Mouse (Mus musculus): ENCODE results near the gene Gm28048.

DNA sequence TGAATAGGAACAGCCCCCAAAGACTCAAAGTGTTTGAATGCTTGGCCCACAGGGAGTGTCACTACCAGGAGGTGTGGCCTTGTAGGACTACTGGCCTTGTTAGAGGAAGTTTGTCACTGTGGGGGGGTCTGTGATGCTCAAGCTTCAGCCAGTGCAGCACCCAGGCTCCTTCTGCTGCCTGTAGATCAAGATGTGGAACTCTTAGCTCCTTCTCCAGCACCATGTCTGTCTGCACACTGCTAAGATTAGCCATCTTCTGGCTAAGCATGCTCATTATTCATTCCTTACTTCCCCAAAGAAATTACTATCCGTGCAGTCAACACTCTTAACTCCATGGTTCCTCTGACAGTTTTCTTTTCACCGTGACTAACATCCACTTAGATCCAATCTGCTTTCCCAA, 51.8 kb downstream of the Gm28048 start:
- TF ChIP-seq POLR2A (IDR thresholded peaks at IDR 0.05; ENCODE audit: control insufficient read depth, low read depth, low read length) (no peak), CTCF (IDR thresholded peaks at IDR 0.05; ENCODE audit: control insufficient read depth, insufficient read depth, insufficient replicate concordance, low read depth, low read length) (no peak)
